Mouse (Mus musculus): Measurements from ENCODE around the gene Gm49776. TPM values are rescaled to one million over a fixed set of nuclear protein-coding genes. Genes with fewer than 3 reads are reported as not detected.

The Gm49776 gene
- polyA plus RNA-seq, 1 experiment from 2014 or later: 1.2 TPM

- Histone ChIP-seq H3K27me3 (replicated peaks; ENCODE audit: control insufficient read depth, insufficient read depth, low read length) (no peaks in the 10 kb centered on the region), H3K4me1 (replicated peaks; ENCODE audit: control insufficient read depth, insufficient read depth, low read length) (no peaks in the 10 kb centered on the region), H3K36me3 (ENCODE audit: control insufficient read depth, insufficient read depth) (peaks cover 65% of the 10 kb centered on the region), H3K4me3 (ENCODE audit: low read depth, low read length) (no peak overlapping the region), H3K9me3 (ENCODE audit: control insufficient read depth) (no peaks in the 10 kb centered on the region), H3K4me2 (replicated peaks; ENCODE audit: low read depth) (no peak overlapping the region), H3K27ac (ENCODE audit: low read depth, low read length) (no peak overlapping the region), H3K9ac (ENCODE audit: low read depth, low read length) (no peak overlapping the region)
- WGBS: 77% methylated on average over 5 of the region's 5 CpGs
- peak; percentile 60 for TF ChIP-seq CTCF (IDR thresholded peaks at IDR 0.05; ENCODE audit: low read depth)
- ATAC-seq: no peak
Measured at GRCm38 (mm10) chr16:18268182-18268581, 10.1 kb upstream of the Gm49776 start.

GRCm38 (mm10) chr16:18265024-18265423 lies 6.9 kb upstream of the Gm49776 start:
- 90% methylated on average over 2 of the region's 2 CpGs for whole genome bisulfite sequencing

GRCm38 (mm10) chr16:18253866-18254265 lies 4.3 kb downstream of the Gm49776 start:
- no peak for ATAC-seq
- H3K4me3 ChIP-seq (ENCODE audit: low read depth, low read length): no peak overlapping the region
- peaks cover 73% of the 10 kb centered on the region for H3K36me3 ChIP-seq (ENCODE audit: control insufficient read depth, insufficient read depth)

More at GRCm38 (mm10) chr16:18265024-18265423, 6.9 kb upstream of the Gm49776 start:
- H3K9ac ChIP-seq (ENCODE audit: low read depth, low read length): no peak overlapping the region
- no peak for TF ChIP-seq CTCF (IDR thresholded peaks at IDR 0.05; ENCODE audit: low read depth)
- no peaks in the 10 kb centered on the region for H3K27me3 ChIP-seq (replicated peaks; ENCODE audit: control insufficient read depth, insufficient read depth, low read length)
- no peak overlapping the region for H3K27ac ChIP-seq (ENCODE audit: low read depth, low read length)
- no peak for ATAC-seq
- H3K36me3 ChIP-seq (ENCODE audit: control insufficient read depth, insufficient read depth): peaks cover 61% of the 10 kb centered on the region
- H3K4me2 ChIP-seq (replicated peaks; ENCODE audit: low read depth): no peak overlapping the region
- H3K9me3 ChIP-seq (ENCODE audit: control insufficient read depth): no peaks in the 10 kb centered on the region
- no peaks in the 10 kb centered on the region for H3K4me1 ChIP-seq (replicated peaks; ENCODE audit: control insufficient read depth, insufficient read depth, low read length)
- no peak overlapping the region for H3K4me3 ChIP-seq (ENCODE audit: low read depth, low read length)

GRCm38 (mm10) chr16:18252736-18253135 lies 5.4 kb downstream of the Gm49776 start:
- H3K4me3 ChIP-seq (ENCODE audit: low read depth, low read length): no peak overlapping the region
- no peak overlapping the region for H3K27ac ChIP-seq (ENCODE audit: low read depth, low read length)
- H3K4me1 ChIP-seq (replicated peaks; ENCODE audit: control insufficient read depth, insufficient read depth, low read length): 0 out of 2 replicates have a peak, but pooled peaks cover 8% of the 10 kb centered on the region
- ATAC-seq: no peak
- WGBS: 77% methylated on average over 6 of the region's 6 CpGs
- H3K9ac ChIP-seq (ENCODE audit: low read depth, low read length): no peak overlapping the region
- peaks cover 64% of the 10 kb centered on the region for H3K36me3 ChIP-seq (ENCODE audit: control insufficient read depth, insufficient read depth)
- H3K4me2 ChIP-seq (replicated peaks; ENCODE audit: low read depth): no peak overlapping the region
- H3K27me3 ChIP-seq (replicated peaks; ENCODE audit: control insufficient read depth, insufficient read depth, low read length): no peaks in the 10 kb centered on the region
- no peaks in the 10 kb centered on the region for H3K9me3 ChIP-seq (ENCODE audit: control insufficient read depth)
- no peak for TF ChIP-seq CTCF (IDR thresholded peaks at IDR 0.05; ENCODE audit: low read depth)

More at GRCm38 (mm10) chr16:18253866-18254265, 4.3 kb downstream of the Gm49776 start:
- no peak overlapping the region for H3K9ac ChIP-seq (ENCODE audit: low read depth, low read length)
- H3K4me1 ChIP-seq (replicated peaks; ENCODE audit: control insufficient read depth, insufficient read depth, low read length): 0 out of 2 replicates have a peak, but pooled peaks cover 8% of the 10 kb centered on the region
- H3K27ac ChIP-seq (ENCODE audit: low read depth, low read length): 0 out of 2 replicates have a peak overlapping the region, but pooled peaks have one; percentile 21
- 80% methylated on average over 1 of the region's 1 CpGs for WGBS
- H3K9me3 ChIP-seq (ENCODE audit: control insufficient read depth): no peaks in the 10 kb centered on the region
- H3K27me3 ChIP-seq (replicated peaks; ENCODE audit: control insufficient read depth, insufficient read depth, low read length): no peaks in the 10 kb centered on the region
- H3K4me2 ChIP-seq (replicated peaks; ENCODE audit: low read depth): no peak overlapping the region
- no peak for TF ChIP-seq CTCF (IDR thresholded peaks at IDR 0.05; ENCODE audit: low read depth)

GRCm38 (mm10) chr16:18250828-18251790 lies 7.0 kb downstream of the Gm49776 start:
- no peak overlapping the region for H3K4me3 ChIP-seq (ENCODE audit: low read depth, low read length)
- H3K27ac ChIP-seq (ENCODE audit: low read depth, low read length): peak overlapping the region; percentile 54; the same call in 1 of the 2 replicates
- no peak overlapping the region for H3K4me2 ChIP-seq (replicated peaks; ENCODE audit: low read depth)
- 0 out of 2 replicates have a peak, but pooled peaks cover 8% of the 10 kb centered on the region for H3K4me1 ChIP-seq (replicated peaks; ENCODE audit: control insufficient read depth, insufficient read depth, low read length)
- no peak for TF ChIP-seq CTCF (IDR thresholded peaks at IDR 0.05; ENCODE audit: low read depth)
- no peaks in the 10 kb centered on the region for H3K27me3 ChIP-seq (replicated peaks; ENCODE audit: control insufficient read depth, insufficient read depth, low read length)
- H3K36me3 ChIP-seq (ENCODE audit: control insufficient read depth, insufficient read depth): peaks cover 52% of the 10 kb centered on the region
- H3K9ac ChIP-seq (ENCODE audit: low read depth, low read length): no peak overlapping the region
- ATAC-seq: no peak
- WGBS: 51% methylated on average over 10 of the region's 10 CpGs
- H3K9me3 ChIP-seq (ENCODE audit: control insufficient read depth): no peaks in the 10 kb centered on the region

- Histone ChIP-seq H3K4me2 (replicated peaks; ENCODE audit: low read depth) (peak overlapping the region; percentile 93), H3K4me1 (replicated peaks; ENCODE audit: control insufficient read depth, insufficient read depth, low read length) (0 out of 2 replicates have a peak, but pooled peaks cover 8% of the 10 kb centered on the region), H3K36me3 (ENCODE audit: control insufficient read depth, insufficient read depth) (peaks cover 52% of the 10 kb centered on the region), H3K4me3 (ENCODE audit: low read depth, low read length) (0 out of 2 replicates have a peak overlapping the region, but pooled peaks have one; percentile 88), H3K27me3 (replicated peaks; ENCODE audit: control insufficient read depth, insufficient read depth, low read length) (no peaks in the 10 kb centered on the region), H3K9ac (ENCODE audit: low read depth, low read length) (no peak overlapping the region), H3K9me3 (ENCODE audit: control insufficient read depth) (no peaks in the 10 kb centered on the region), H3K27ac (ENCODE audit: low read depth, low read length) (no peak overlapping the region)
- WGBS: 55% methylated on average over 4 of the region's 4 CpGs
- no peak for ATAC-seq
- no peak for TF ChIP-seq CTCF (IDR thresholded peaks at IDR 0.05; ENCODE audit: low read depth)
Measured at GRCm38 (mm10) chr16:18250231-18250630, 7.9 kb downstream of the Gm49776 start.

Data from intestine, postnatal 0 days (tissue).